Mouse (Mus musculus) forebrain, embryonic 11.5 days (tissue): Measurements from ENCODE around the gene Abhd6. TPM values are rescaled to one million over a fixed set of nuclear protein-coding genes. Genes with fewer than 3 reads are reported as not detected.

Experiments used
- ATAC-seq: fragments of 200-750 bp; cut with Nextera tagmentation; replicated peaks from 2 replicates; pipeline ENCODE4 v1.8.0; 2017; ENCODE audit warnings: moderate TSS enrichment; ENCODE audit not compliant: low FRiP score
- DNase-seq: peaks from one replicate; pipeline ENCODE4 v3.0.0-alpha.2; 2017; ENCODE audit warnings: low spot score
- H3K27ac ChIP-seq: fragments of 300-500 bp; sonication (generic); 2 replicates; pipeline ENCODE4 v1.5.1; 2014; ENCODE audit warnings: low read depth, low read length
- H3K27me3 ChIP-seq: fragments of 300-500 bp; sonication (generic); 2 replicates; pipeline ENCODE4 v1.6.1; 2014; ENCODE audit warnings: mild to moderate bottlenecking, low read length, mixed read lengths; ENCODE audit not compliant: control insufficient read depth, insufficient read depth
- H3K36me3 ChIP-seq: fragments of 300-500 bp; sonication (generic); 2 replicates; pipeline ENCODE4 v1.6.1; 2014; ENCODE audit warnings: mild to moderate bottlenecking, low read length, moderate library complexity, mixed read lengths; ENCODE audit not compliant: control insufficient read depth, insufficient read depth
- H3K4me1 ChIP-seq: fragments of 300-500 bp; sonication (generic); replicated peaks from 2 replicates; pipeline ENCODE4 v1.6.1; 2014; ENCODE audit warnings: low read length, mixed read lengths; ENCODE audit not compliant: control insufficient read depth, insufficient read depth
- H3K4me2 ChIP-seq: fragments of 300-500 bp; sonication (generic); 2 replicates; pipeline ENCODE4 v1.6.1; 2014; ENCODE audit warnings: low read depth, mild to moderate bottlenecking, low read length, moderate library complexity, mixed read lengths; ENCODE audit not compliant: severe bottlenecking
- H3K4me3 ChIP-seq: fragments of 300-500 bp; sonication (generic); 2 replicates; pipeline ENCODE4 v1.5.1; 2014; ENCODE audit warnings: low read depth, low read length
- H3K9ac ChIP-seq: fragments of 300-500 bp; sonication (generic); 2 replicates; pipeline ENCODE4 v1.6.1; 2014; ENCODE audit warnings: low read length
- H3K9me3 ChIP-seq: fragments of 300-500 bp; sonication (generic); 2 replicates; pipeline ENCODE4 v1.6.1; 2016; ENCODE audit warnings: low read length, mixed read lengths; ENCODE audit not compliant: control insufficient read depth
- WGBS: fragments of 180-500 bp; shearing (Covaris S2); extraction: QIAGEN DNeasy Blood & Tissue Kit; methylation state at CpG from one replicate; pipeline ENCODE4 v1.1.7; 2014; 5-methylcytosine and 5-hydroxymethylcytosine counted together
- polyA plus RNA-seq: library from polyadenylated mRNA; unstranded; fragments of >200 nt; fragmentation: Nextera tagmentation; extraction: Ambion mirVana; gene quantifications from 2 replicates; pipeline ENCODE4 v1.2.1, GENCODE M21; 2014

The Abhd6 gene
- polyA plus RNA-seq, 1 experiment from 2014 or later, result 19.2 TPM

- no peak for ATAC-seq
- Histone ChIP-seq H3K4me3 (no peak overlapping the region), H3K27ac (no peak overlapping the region), H3K9me3 (no peaks in the 10 kb centered on the region), H3K4me2 (no peak overlapping the region), H3K36me3 (no peaks in the 10 kb centered on the region; the same call in 1 of the 2 replicates), H3K9ac (no peak overlapping the region), H3K27me3 (no peaks in the 10 kb centered on the region), H3K4me1 (no peaks in the 10 kb centered on the region)
- DNase-seq, result peak; percentile 29
- 93% methylated on average over 6 of the region's 6 CpGs for WGBS
These were observed 44.1 kb downstream of the Abhd6 start for GRCm38 (mm10) chr14:8046839-8047238.

- 95% methylated on average over 10 of the region's 10 CpGs for WGBS
- H3K27ac ChIP-seq, result no peak overlapping the region
- no peaks in the 10 kb centered on the region; the same call in 1 of the 2 replicates for H3K36me3 ChIP-seq
- H3K9me3 ChIP-seq, result no peaks in the 10 kb centered on the region
- ATAC-seq (no peak), DNase-seq (peak; percentile 24)
- no peaks in the 10 kb centered on the region for H3K27me3 ChIP-seq
- H3K4me1 ChIP-seq, result no peaks in the 10 kb centered on the region
- H3K4me3 ChIP-seq, result no peak overlapping the region
- no peak overlapping the region for H3K4me2 ChIP-seq
- no peak overlapping the region for H3K9ac ChIP-seq
These were observed 46.6 kb downstream of the Abhd6 start for GRCm38 (mm10) chr14:8049334-8049733.

GRCm38 (mm10) chr14:8051869-8052268, 49.2 kb downstream of the Abhd6 start:
- WGBS, result 79% methylated on average over 2 of the region's 2 CpGs
- Histone ChIP-seq H3K9me3 (no peaks in the 10 kb centered on the region), H3K27ac (no peak overlapping the region), H3K36me3 (no peaks in the 10 kb centered on the region), H3K4me1 (no peaks in the 10 kb centered on the region), H3K4me2 (no peak overlapping the region), H3K9ac (no peak overlapping the region), H3K27me3 (no peaks in the 10 kb centered on the region), H3K4me3 (no peak overlapping the region)
- ATAC-seq (no peak), DNase-seq (peak; percentile 11)

GRCm38 (mm10) chr14:8052661-8053060, 50.0 kb downstream of the Abhd6 start:
- Histone ChIP-seq H3K9ac (no peak overlapping the region), H3K27ac (no peak overlapping the region), H3K27me3 (no peaks in the 10 kb centered on the region), H3K4me1 (no peaks in the 10 kb centered on the region), H3K4me2 (no peak overlapping the region), H3K9me3 (no peaks in the 10 kb centered on the region), H3K36me3 (no peaks in the 10 kb centered on the region; the same call in 1 of the 2 replicates), H3K4me3 (no peak overlapping the region)
- DNase-seq, result peak; percentile 38
- no peak for ATAC-seq
- 97% methylated on average over 7 of the region's 7 CpGs for WGBS

GRCm38 (mm10) chr14:8054310-8055102, 51.8 kb downstream of the Abhd6 start:
- DNase-seq, result peak; percentile 48
- WGBS, result 20% methylated on average over 17 of the region's 17 CpGs
- no peaks in the 10 kb centered on the region; the same call in 1 of the 2 replicates for H3K36me3 ChIP-seq
- no peaks in the 10 kb centered on the region for H3K9me3 ChIP-seq
- ATAC-seq, result peak; percentile 30; the same call in 1 of the 2 replicates
- no peak overlapping the region for H3K4me2 ChIP-seq
- H3K27me3 ChIP-seq, result no peaks in the 10 kb centered on the region
- no peak overlapping the region for H3K27ac ChIP-seq
- no peak overlapping the region for H3K4me3 ChIP-seq
- no peaks in the 10 kb centered on the region for H3K4me1 ChIP-seq
- no peak overlapping the region for H3K9ac ChIP-seq

GRCm38 (mm10) chr14:8056076-8056475, 53.4 kb downstream of the Abhd6 start:
- Histone ChIP-seq H3K36me3 (no peaks in the 10 kb centered on the region; the same call in 1 of the 2 replicates), H3K4me1 (no peaks in the 10 kb centered on the region), H3K9ac (no peak overlapping the region), H3K27ac (no peak overlapping the region), H3K9me3 (no peaks in the 10 kb centered on the region), H3K4me2 (no peak overlapping the region), H3K27me3 (no peaks in the 10 kb centered on the region), H3K4me3 (no peak overlapping the region)
- ATAC-seq (no peak), DNase-seq (peak; percentile 27)
- 92% methylated on average over 5 of the region's 5 CpGs for WGBS

GRCm38 (mm10) chr14:8059938-8060337, 57.2 kb downstream of the Abhd6 start:
- DNase-seq, result peak; percentile 30
- no peak for ATAC-seq
- no peak overlapping the region for H3K27ac ChIP-seq
- no peaks in the 10 kb centered on the region; the same call in 1 of the 2 replicates for H3K36me3 ChIP-seq
- H3K4me3 ChIP-seq, result no peak overlapping the region
- H3K9ac ChIP-seq, result no peak overlapping the region
- no peaks in the 10 kb centered on the region for H3K27me3 ChIP-seq
- no peak overlapping the region for H3K4me2 ChIP-seq
- 92% methylated on average over 7 of the region's 7 CpGs for whole genome bisulfite sequencing
- H3K4me1 ChIP-seq, result no peaks in the 10 kb centered on the region; the same call in 1 of the 2 replicates
- no peaks in the 10 kb centered on the region for H3K9me3 ChIP-seq

GRCm38 (mm10) chr14:8062076-8062475, 59.4 kb downstream of the Abhd6 start:
- Histone ChIP-seq H3K4me1 (no peaks in the 10 kb centered on the region; the same call in 1 of the 2 replicates), H3K36me3 (no peaks in the 10 kb centered on the region; the same call in 1 of the 2 replicates), H3K9ac (no peak overlapping the region), H3K4me3 (no peak overlapping the region), H3K4me2 (no peak overlapping the region), H3K27me3 (no peaks in the 10 kb centered on the region), H3K27ac (no peak overlapping the region), H3K9me3 (no peaks in the 10 kb centered on the region)
- DNase-seq, result peak; percentile 48
- 0 out of 2 replicates have a peak, but pooled peaks have one; percentile 46 for ATAC-seq
- WGBS, result 36% methylated on average over 3 of the region's 3 CpGs
